Mouse (Mus musculus): Measurements from ENCODE around the gene Ccdc18. TPM values are rescaled to one million over a fixed set of nuclear protein-coding genes. Genes with fewer than 3 reads are reported as not detected.
"Not testable (repeated sequence)": the region's sequence is repeated elsewhere in the genome, so short reads cannot be mapped to it uniquely, and the experiment has no call there.

Gene Ccdc18
- polyA plus RNA-seq, 1 experiment, result 0.05 TPM

GRCm38 (mm10) chr5:108262722-108263121 lies 130.0 kb downstream of the Ccdc18 start:
- DNase-seq (ENCODE audit: low read depth), result no peak

- not testable (repeated sequence) for DNase-seq (ENCODE audit: low read depth)
Measured at GRCm38 (mm10) chr5:108263785-108264184, 131.1 kb downstream of the Ccdc18 start.

GRCm38 (mm10) chr5:108266990-108267389 lies 134.3 kb downstream of the Ccdc18 start:
- no peak for DNase-seq (ENCODE audit: low read depth)

- DNase-seq (ENCODE audit: low read depth), result no peak
Measured at GRCm38 (mm10) chr5:108268127-108269062, 135.7 kb downstream of the Ccdc18 start, which contains the start of gene Dr1. Gene Dr1 (plus strand): TSS chr5:108268897.

DNA sequence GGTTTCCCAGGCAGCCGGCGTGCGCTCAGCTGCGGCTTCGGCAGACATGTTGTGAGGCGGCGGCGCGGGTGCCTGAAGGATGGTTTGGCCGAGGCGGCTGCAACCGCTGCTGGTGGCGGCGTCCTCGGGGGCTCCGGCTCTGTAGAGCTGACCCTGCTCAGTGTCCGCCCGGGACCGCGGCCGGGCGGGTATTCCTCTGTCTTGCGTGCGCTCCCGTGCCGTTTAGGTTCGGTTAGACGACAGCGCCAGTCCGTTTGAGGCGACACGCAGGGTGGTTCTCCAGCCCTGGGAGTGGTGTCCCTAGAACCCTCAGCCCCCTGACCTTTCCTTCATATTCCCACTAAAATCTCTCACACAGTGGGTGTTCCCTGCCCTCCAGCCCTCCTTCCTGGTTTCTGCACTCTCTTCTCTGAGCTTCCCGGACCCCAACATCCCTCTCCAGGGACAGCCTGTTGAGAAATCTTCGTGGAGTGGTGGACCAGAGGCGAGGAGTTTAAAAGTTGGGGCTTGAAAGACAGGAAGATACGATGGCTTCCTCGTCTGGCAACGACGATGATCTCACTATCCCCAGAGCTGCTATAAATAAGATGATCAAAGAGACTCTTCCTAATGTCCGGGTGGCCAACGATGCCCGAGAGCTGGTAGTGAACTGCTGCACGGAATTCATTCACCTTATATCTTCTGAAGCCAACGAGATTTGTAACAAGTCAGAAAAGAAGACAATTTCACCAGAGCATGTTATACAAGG lies 136.6 kb downstream of the Ccdc18 start:
- DNase-seq (ENCODE audit: low read depth), result no peak

DNA sequence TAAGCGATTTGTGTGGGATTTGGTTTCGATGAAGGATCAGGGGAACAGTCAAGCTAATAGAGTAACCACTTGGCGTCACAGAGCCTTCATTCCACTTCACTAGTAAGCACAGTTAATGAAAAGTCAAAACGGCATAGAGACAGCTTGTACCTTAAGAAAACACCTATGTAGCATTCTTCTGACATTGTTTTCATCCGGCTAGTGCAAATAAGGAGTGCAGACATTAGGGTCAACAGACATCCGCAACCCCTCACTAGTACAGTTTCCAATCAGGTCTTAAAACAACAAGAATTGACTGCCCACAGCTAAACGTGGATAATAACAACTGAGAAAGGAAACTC lies 137.1 kb downstream of the Ccdc18 start:
- DNase-seq (ENCODE audit: low read depth), result no peak

GRCm38 (mm10) chr5:108270415-108270814 lies 137.7 kb downstream of the Ccdc18 start:
- DNase-seq (ENCODE audit: low read depth), result no peak

DNA sequence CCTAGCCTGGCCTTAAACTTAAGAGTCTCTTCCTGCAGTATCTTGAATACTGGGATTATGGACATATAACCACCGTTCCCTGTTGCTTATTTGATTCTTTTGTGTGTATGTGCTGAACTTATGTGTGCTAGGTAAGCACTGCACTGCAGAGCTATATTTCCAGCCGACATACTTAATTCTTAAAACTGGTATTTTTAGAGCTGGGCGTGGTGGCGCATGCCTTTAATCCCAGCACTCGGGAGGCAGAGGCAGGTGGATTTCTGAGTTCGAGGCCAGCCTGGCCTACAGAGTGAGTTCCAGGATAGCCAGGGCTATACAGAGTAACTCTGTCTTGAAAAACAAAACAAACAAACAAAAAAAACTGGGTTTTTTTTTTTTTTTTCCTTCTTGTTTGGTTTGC lies 138.7 kb downstream of the Ccdc18 start:
- DNase-seq (ENCODE audit: low read depth), result not testable (repeated sequence)

Other genes starting within 250 kb of the Ccdc18 start
- gene Rpl5, start 232.4 kb upstream of the Ccdc18 start, polyA plus RNA-seq (2012; rRNA removed), result 25.6 and 26.3 TPM in 2 replicates
- 4.1 and 5.4 TPM in 2 replicates for gene Fam69a, start 145.8 kb upstream of the Ccdc18 start, polyA plus RNA-seq (2012; rRNA removed)
- 11.3 and 12.7 TPM in 2 replicates for gene Mtf2, start 67.2 kb upstream of the Ccdc18 start, polyA plus RNA-seq (2012; rRNA removed)
- gene Tmed5, start 255 bp upstream of the Ccdc18 start, polyA plus RNA-seq (2012; rRNA removed), result 84.7 and 95.3 TPM in 2 replicates
- 11.8 and 12.3 TPM in 2 replicates for gene Dr1, start 136.0 kb downstream of the Ccdc18 start, polyA plus RNA-seq (2012; rRNA removed)
- gene Pigg, start 179.7 kb downstream of the Ccdc18 start, polyA plus RNA-seq (2012; rRNA removed), result 14.1 and 14.7 TPM in 2 replicates
- 2.6 and 4.3 TPM in 2 replicates for gene Gm42517, start 235.0 kb downstream of the Ccdc18 start, polyA plus RNA-seq (2012; rRNA removed)

All from gonadal fat pad, adult 2 months (tissue).